Mouse (Mus musculus) common myeloid progenitor, adult 5-6 weeks (primary cell): Measurements from ENCODE around the gene Coq6. TPM values are rescaled to one million over a fixed set of nuclear protein-coding genes. Genes with fewer than 3 reads are reported as not detected.

Source experiments
- total RNA-seq: library from RNA; stranded (forward); fragments of 200-1000, 187-1606 nt; gene quantifications from 2 replicates; pipeline ENCODE4 v1.2.3, GENCODE M21; 2017

Coq6 gene
- total RNA-seq, 1 experiment from 2014 or later: 12.7 TPM

Other genes starting within 250 kb of the Coq6 start
- gene Dnal1, start 247.3 kb upstream of the Coq6 start, total RNA-seq: 2.3 and 4.1 TPM in 2 replicates
- 0.58 and 0.64 TPM in 2 replicates for gene Pnma1, start 213.2 kb upstream of the Coq6 start, total RNA-seq
- 13.0 and 15.1 TPM in 2 replicates for gene Elmsan1, start 142.8 kb upstream of the Coq6 start, total RNA-seq
- 47.0 and 55.7 TPM in 2 replicates for gene Ptgr2, start 76.4 kb upstream of the Coq6 start, total RNA-seq
- gene Zfp410, start 44.8 kb upstream of the Coq6 start, total RNA-seq: 47.0 and 51.8 TPM in 2 replicates
- gene Fam161b, start 176 bp downstream of the Coq6 start, total RNA-seq: 1.8 and 2.2 TPM in 2 replicates
- 15.2 and 23.4 TPM in 2 replicates for gene Entpd5, start 47.4 kb downstream of the Coq6 start, total RNA-seq
- gene Bbof1, start 47.4 kb downstream of the Coq6 start, total RNA-seq: 4.1 and 5.0 TPM in 2 replicates
- 29.2 and 34.4 TPM in 2 replicates for gene Rnf113a2, start 55.5 kb downstream of the Coq6 start, total RNA-seq
- 11.0 and 16.4 TPM in 2 replicates for gene Aldh6a1, start 89.3 kb downstream of the Coq6 start, total RNA-seq
- gene Lin52, start 89.8 kb downstream of the Coq6 start, total RNA-seq: 15.2 and 19.7 TPM in 2 replicates
- gene Vsx2, start 208.1 kb downstream of the Coq6 start, total RNA-seq: not detected in 2 replicates